Mouse (Mus musculus) CH12.LX (cell line): ENCODE measurements at regions not wholly inside any gene's neighbourhood (a gene's known extent, or its start where the extent isn't known, plus 50 kb on each side); places are given as distances from the start of the nearest gene placed in this dataset.

ENCODE experiments used
- CHD2 ChIP-seq: IDR thresholded peaks from 2 replicates; pipeline ENCODE4 v1.6.1; 2011; ENCODE audit warnings: low read length, improper control_type of control experiment
- CTCF ChIP-seq, 2 experiments: IDR thresholded peaks in 1 of 2; conservative IDR thresholded peaks in 1 of 2; 2 replicates each; pipeline ENCODE4 v1.5.1; 2011 to 2012; ENCODE audit warnings: low read depth in 2 of 2, low read length in 2 of 2, improper control_type of control experiment in 1 of 2, inconsistent platforms in 1 of 2, mild to moderate bottlenecking in 1 of 2, moderate library complexity in 1 of 2
- ELF1 ChIP-seq: IDR thresholded peaks from 2 replicates; pipeline ENCODE4 v1.6.1; 2014; ENCODE audit warnings: low read depth, mild to moderate bottlenecking, inconsistent platforms, low read length, improper control_type of control experiment
- HCFC1 ChIP-seq: IDR thresholded peaks from 2 replicates; pipeline ENCODE4 v1.6.1; 2012; ENCODE audit warnings: low read depth, mild to moderate bottlenecking, inconsistent platforms, low read length, improper control_type of control experiment
- IRF4 ChIP-seq: IDR thresholded peaks from 2 replicates; pipeline ENCODE4 v1.6.1; 2014; ENCODE audit warnings: low read depth, mild to moderate bottlenecking, inconsistent platforms, low read length, improper control_type of control experiment
- MAZ ChIP-seq: IDR thresholded peaks from 2 replicates; pipeline ENCODE4 v1.6.1; 2012; ENCODE audit warnings: low read depth, mild to moderate bottlenecking, inconsistent platforms, low read length, improper control_type of control experiment, moderate library complexity
- NELFE ChIP-seq: IDR thresholded peaks from 2 replicates; pipeline ENCODE4 v1.6.1; 2011; ENCODE audit warnings: low read depth, low read length, improper control_type of control experiment
- PAX5 ChIP-seq: IDR thresholded peaks from 2 replicates; pipeline ENCODE4 v1.6.1; 2012; ENCODE audit warnings: low read length, inconsistent platforms, mixed read lengths
- POLR2A ChIP-seq: IDR thresholded peaks from 2 replicates; pipeline ENCODE4 v1.6.1; 2011; ENCODE audit warnings: low read depth, mild to moderate bottlenecking, improper control_type of control experiment, low read length
- POLR2AphosphoS2 ChIP-seq: IDR thresholded peaks from 2 replicates; pipeline ENCODE4 v1.6.1; 2011; ENCODE audit warnings: low read depth, low read length, improper control_type of control experiment
- SIN3A ChIP-seq: IDR thresholded peaks from 2 replicates; pipeline ENCODE4 v1.6.1; 2012; ENCODE audit warnings: low read length, improper control_type of control experiment, inconsistent platforms
- USF1 ChIP-seq: IDR thresholded peaks from 2 replicates; pipeline ENCODE4 v1.6.1; 2014; ENCODE audit warnings: low read depth, mild to moderate bottlenecking, inconsistent platforms, low read length, improper control_type of control experiment
- ZKSCAN1 ChIP-seq: IDR thresholded peaks from 2 replicates; pipeline ENCODE4 v1.6.1; 2012; ENCODE audit warnings: low read depth, inconsistent platforms, low read length, improper control_type of control experiment, borderline replicate concordance

- TF ChIP-seq PAX5 (no peak), SIN3A (no peak), MAZ (no peak), POLR2AphosphoS2 (no peak), USF1 (no peak), ZKSCAN1 (no peak), HCFC1 (no peak), CTCF (conservative IDR thresholded peaks at IDR 0.05 in 1 of 2, IDR thresholded peaks at IDR 0.05 in 1 of 2; ENCODE audit: low read depth in 2 of 2, low read length in 2 of 2) (no peak), ELF1 (no peak), NELFE (no peak), IRF4 (no peak), CHD2 (no peak), POLR2A (no peak)
Measured at GRCm38 (mm10) chr8:112094881-112095280, 80.0 kb upstream of the Gm6793 start.
